Mouse (Mus musculus) frontal cortex, adult (tissue): ENCODE results near the gene Gm10375.
"Not testable (repeated sequence)": the region's sequence is repeated elsewhere in the genome, so short reads cannot be mapped to it uniquely, and the experiment has no call there.

ENCODE experiments used
- ATAC-seq: cut with Nextera tagmentation; 2 replicates; pipeline ENCODE4 v1.9.2; 2017; ENCODE audit warnings: mild to moderate bottlenecking, moderate library complexity, mixed read lengths; ENCODE audit not compliant: low TSS enrichment

Gm10375 gene

DNA sequence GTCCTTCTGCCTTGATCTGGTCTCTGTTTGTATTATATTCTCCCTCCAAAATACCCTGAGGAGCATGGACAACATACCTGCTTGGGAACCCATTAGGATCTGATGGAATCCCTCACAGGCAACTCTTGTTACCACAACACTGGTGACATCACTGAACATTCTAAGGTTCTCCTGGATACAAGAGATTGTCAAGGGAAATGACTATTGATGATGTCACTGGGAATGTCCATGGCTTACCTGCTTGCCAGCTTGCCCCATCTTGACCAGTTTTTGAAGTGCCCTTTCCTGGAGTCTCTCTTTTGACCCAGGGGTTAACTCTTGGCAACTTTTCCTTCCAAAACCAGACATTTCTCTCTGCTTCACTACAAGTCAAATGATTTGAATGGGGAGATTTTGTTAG is at the start of gene Gm10375:
Gm10375 (minus strand) TSS at position 101 of the 400 bp plus-strand sequence.
- ATAC-seq, result not testable (repeated sequence)

DNA sequence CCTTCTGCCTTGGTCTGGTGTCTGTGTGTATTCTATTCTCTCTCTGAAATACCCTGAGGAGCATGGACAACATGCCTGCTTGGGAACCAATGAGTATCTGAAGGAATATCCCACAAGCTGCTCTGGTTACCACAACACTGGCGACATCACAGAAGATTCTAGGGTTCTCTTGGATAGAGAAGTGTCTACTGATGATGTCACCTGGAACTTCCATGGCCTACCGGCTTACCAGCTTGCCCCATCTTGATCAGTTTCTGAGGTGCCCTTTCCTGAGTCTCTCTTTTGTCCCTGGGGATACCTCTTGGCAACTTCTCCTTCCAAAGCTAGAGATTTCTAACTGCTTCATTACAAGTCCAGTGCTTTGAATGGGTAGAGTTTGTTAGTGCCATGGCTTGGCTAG is 28.8 kb downstream of the Gm10375 start, which contains the start of gene Gm17654:
Gm17654 (minus strand) TSS at position 101 of the 400 bp plus-strand sequence.
- not testable (repeated sequence) for ATAC-seq

DNA sequence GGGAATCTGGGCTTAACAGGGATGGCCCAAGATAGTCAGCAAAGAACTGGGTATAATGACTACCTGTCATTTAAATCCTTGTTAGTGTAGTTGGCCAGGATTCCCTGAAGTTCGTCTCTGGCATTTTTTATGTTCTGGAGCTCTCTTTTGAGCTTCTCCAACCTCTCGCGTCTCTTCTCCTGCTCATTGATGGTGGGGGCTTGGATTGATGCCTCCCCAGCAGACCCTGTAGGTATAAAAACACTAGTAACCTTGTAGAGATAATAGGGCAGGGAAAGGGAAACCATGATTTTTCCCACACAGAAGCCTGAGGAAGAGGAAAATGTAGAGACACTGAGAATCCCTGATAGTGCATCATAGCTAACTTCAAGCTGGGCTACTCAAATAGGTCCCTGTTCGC is 29.8 kb downstream of the Gm10375 start:
- ATAC-seq, result not testable (repeated sequence)
